ENCODE assay signal across 8 mouse cellular contexts in genomic region chr15:84668938-84669747, GRCm38 (mm10). TPM values are rescaled to one million over a fixed set of nuclear protein-coding genes. Genes with fewer than 3 reads are reported as not detected.
DNase-seq lines count a peak whose midpoint lies in the region; ATAC-seq lines count a peak whose summit lies in the region.

Prr5 (plus strand) TSS chr15:84669620.

- H3K9ac ChIP-seq in heart, embryonic 15.5 days, result no peak within 1 kb of the TSS
- no peak within 1 kb of the TSS; the same call in 1 of the 2 replicates for H3K9ac ChIP-seq in intestine, embryonic 16.5 days (ENCODE audit: low read depth, low read length)
- H3K9ac ChIP-seq in liver, embryonic 11.5 days (ENCODE audit: low read depth, low read length), result no peak within 1 kb of the TSS

- 0 out of 2 replicates have a peak, but pooled peaks cover 5% of the 10 kb centered on the region for H3K27me3 ChIP-seq in heart, embryonic 15.5 days
- H3K27me3 ChIP-seq in embryonic facial prominence, embryonic 10.5 days (replicated peaks; ENCODE audit: low read depth, poor library complexity, severe bottlenecking), result peaks cover 29% of the 10 kb centered on the region
- no peaks in the 10 kb centered on the region for H3K27me3 ChIP-seq in intestine, embryonic 16.5 days (replicated peaks; ENCODE audit: control insufficient read depth, insufficient read depth, low read length)
- peaks cover 11% of the 10 kb centered on the region; the same call in 1 of the 2 replicates for H3K27me3 ChIP-seq in liver, embryonic 11.5 days (replicated peaks; ENCODE audit: control insufficient read depth, insufficient read depth, low read length)

- no peak within 1 kb of the TSS for H3K4me3 ChIP-seq in heart, embryonic 15.5 days
- H3K4me3 ChIP-seq in embryonic facial prominence, embryonic 10.5 days, result no peak within 1 kb of the TSS
- no peak within 1 kb of the TSS for H3K4me3 ChIP-seq in intestine, embryonic 16.5 days (ENCODE audit: low read length)
- H3K4me3 ChIP-seq in liver, embryonic 11.5 days (ENCODE audit: low read depth, low read length), result no peak within 1 kb of the TSS

- H3K9me3 ChIP-seq in heart, embryonic 15.5 days (replicated peaks), result no peaks in the 10 kb centered on the region
- H3K9me3 ChIP-seq in embryonic facial prominence, embryonic 10.5 days, result no peaks in the 10 kb centered on the region
- no peaks in the 10 kb centered on the region for H3K9me3 ChIP-seq in intestine, embryonic 16.5 days (ENCODE audit: control insufficient read depth, low read length)
- H3K9me3 ChIP-seq in liver, embryonic 11.5 days (ENCODE audit: control insufficient read depth, low read length), result no peaks in the 10 kb centered on the region

- no peaks in the 10 kb centered on the region for H3K36me3 ChIP-seq in heart, embryonic 15.5 days
- no peaks in the 10 kb centered on the region for H3K36me3 ChIP-seq in embryonic facial prominence, embryonic 10.5 days (replicated peaks)
- H3K36me3 ChIP-seq in intestine, embryonic 16.5 days (ENCODE audit: control insufficient read depth, insufficient read depth, low read length), result no peaks in the 10 kb centered on the region
- H3K36me3 ChIP-seq in liver, embryonic 11.5 days (ENCODE audit: control insufficient read depth, insufficient read depth, low read length), result no peaks in the 10 kb centered on the region

- WGBS in heart, embryonic 15.5 days, result 53% methylated on average over 14 of the region's 14 CpGs
- 86% methylated on average over 14 of the region's 14 CpGs for WGBS in embryonic facial prominence, embryonic 10.5 days
- WGBS in intestine, embryonic 16.5 days, result 60% methylated on average over 14 of the region's 14 CpGs
- WGBS in liver, embryonic 11.5 days, result 61% methylated on average over 14 of the region's 14 CpGs

- H3K4me2 ChIP-seq in heart, embryonic 15.5 days, result no peak within 1 kb of the TSS
- no peak within 1 kb of the TSS for H3K4me2 ChIP-seq in intestine, embryonic 16.5 days (ENCODE audit: low read depth, low read length)
- H3K4me2 ChIP-seq in liver, embryonic 11.5 days, result no peak within 1 kb of the TSS

- ATAC-seq in heart, embryonic 15.5 days (replicated peaks; ENCODE audit: insufficient number of reproducible peaks, insufficient read depth, low FRiP score, low read depth), result 0 out of 2 replicates have a peak, but pooled peaks have one; percentile 42
- no peak for ATAC-seq in intestine, embryonic 16.5 days
- ATAC-seq in liver, embryonic 11.5 days (replicated peaks; ENCODE audit: low FRiP score), result peak; percentile 61

- H3K4me1 ChIP-seq in heart, embryonic 15.5 days (replicated peaks), result peaks cover 31% of the 10 kb centered on the region
- peaks cover 48% of the 10 kb centered on the region for H3K4me1 ChIP-seq in embryonic facial prominence, embryonic 10.5 days
- peaks cover 19% of the 10 kb centered on the region for H3K4me1 ChIP-seq in intestine, embryonic 16.5 days (ENCODE audit: control insufficient read depth, insufficient read depth, low read length)
- H3K4me1 ChIP-seq in liver, embryonic 11.5 days (replicated peaks; ENCODE audit: control insufficient read depth, insufficient read depth, low read length), result peaks cover 4% of the 10 kb centered on the region

- DNase-seq in heart, postnatal 25 days (ENCODE audit: low spot score), result no peak
- DNase-seq in embryonic facial prominence, embryonic 10.5 days (ENCODE audit: low spot score), result no peak
- no peak for DNase-seq in liver, embryonic 11.5 days (ENCODE audit: low spot score)
- no peak for DNase-seq in adrenal gland, postnatal 36 days
- no peak for DNase-seq in cerebellum, adult 18-20 months
- DNase-seq in natural killer cell, adult 2 months (ENCODE audit: low spot score in 2 of 2), result no peak

- H3K27ac ChIP-seq in heart, embryonic 15.5 days, result no peak within 1 kb of the TSS
- peak within 1 kb of the TSS; percentile 42; the same call in 1 of the 2 replicates for H3K27ac ChIP-seq in embryonic facial prominence, embryonic 10.5 days (replicated peaks)
- H3K27ac ChIP-seq in intestine, embryonic 16.5 days (ENCODE audit: low read length), result no peak within 1 kb of the TSS
- H3K27ac ChIP-seq in liver, embryonic 11.5 days (ENCODE audit: low read depth, low read length), result no peak within 1 kb of the TSS

- intact Hi-C loops in heart, postnatal 25 days (cut with DNase I), result no loop called here

RNA-seq across cellular contexts. Expression of gene Prr5, which starts in this region (rescaled TPM):
- polyA plus RNA-seq in heart, embryonic 15.5 days (2015; fragmentation: Nextera tagmentation; extraction: Ambion mirVana), result 11.8 and 18.0 TPM in 2 replicates
- 1 to 10 TPM; 3.1 to 3.4 TPM for total RNA-seq in heart, postnatal 25 days (2021)
- 16.2 and 17.7 TPM in 2 replicates for polyA plus RNA-seq in embryonic facial prominence, embryonic 10.5 days (2016; fragmentation: Nextera tagmentation; extraction: Ambion mirVana)
- 69.1 and 81.3 TPM in 2 replicates for polyA plus RNA-seq in intestine, embryonic 16.5 days (2015; fragmentation: Nextera tagmentation; extraction: Ambion mirVana)
- 17.7 and 20.4 TPM in 2 replicates for polyA plus RNA-seq in liver, embryonic 11.5 days (2014; fragmentation: Nextera tagmentation; extraction: Ambion mirVana)
- 1 to 10 TPM; 5.6 to 7.0 TPM for total RNA-seq in adrenal gland, postnatal 36 days (2021)
